30 mouse cellular contexts compared by ENCODE assay signal in the genomic region with DNA sequence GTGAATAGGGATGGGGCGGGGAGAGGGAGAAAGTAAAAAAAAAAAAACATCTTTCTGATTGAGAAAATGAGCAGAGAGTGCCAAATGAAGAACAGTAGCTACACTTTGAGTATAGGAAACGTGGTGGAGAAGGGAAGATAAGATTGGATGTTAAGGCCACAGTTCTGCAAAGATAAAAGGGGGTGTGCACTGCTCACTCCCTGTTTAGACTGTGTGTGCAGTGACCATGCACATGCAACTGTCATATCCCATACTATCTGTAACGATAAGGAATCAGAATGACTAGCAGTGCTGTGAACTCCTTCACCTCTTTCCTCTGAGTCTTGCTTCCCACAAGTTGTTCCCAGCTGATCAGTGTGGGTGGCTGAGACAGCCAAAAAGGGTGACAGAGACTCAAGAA. TPM values are rescaled to one million over a fixed set of nuclear protein-coding genes. Genes with fewer than 3 reads are reported as not detected.
"Had no signal": no experiment of that assay in that cellular context is flagged by ENCODE, and none has a peak within 500 bp of the region (broad histone marks: within the 10 kb centered on the region; RNA-seq: fewer than 3 reads in every experiment).

No protein-coding gene starts in this region.

- H3K36me3 ChIP-seq: limb, embryonic 10.5 days; limb, embryonic 13.5 days; lung, embryonic 15.5 days had no signal

- H3K27ac ChIP-seq: kidney, postnatal 0 days; layer of hippocampus, adult 2 months; limb, embryonic 10.5 days; limb, embryonic 13.5 days; lung, embryonic 15.5 days had no signal

- H3K27me3 ChIP-seq: limb, embryonic 13.5 days; lung, embryonic 15.5 days had no signal

- H3K9me3 ChIP-seq: limb, embryonic 10.5 days; limb, embryonic 13.5 days; lung, embryonic 15.5 days had no signal

- H3K4me3 ChIP-seq: layer of hippocampus, adult 2 months; limb, embryonic 10.5 days; limb, embryonic 13.5 days; lung, embryonic 15.5 days had no signal

- DNase-seq: kidney, adult 2 months; kidney, postnatal 25 days; layer of hippocampus, adult 9-11 months; lung, adult 18-20 months; lung, postnatal 10 days; lung, postnatal 36 days; midbrain, embryonic 14.5 days; thymus, adult 18-20 months; thymus, postnatal 14 days; thymus, postnatal 4 days had no signal

- H3K4me1 ChIP-seq: limb, embryonic 10.5 days; limb, embryonic 13.5 days; lung, embryonic 15.5 days had no signal

- ATAC-seq: intestine, postnatal 0 days had no signal

RNA-seq across cellular contexts. Expression of a gene that starts 17.8 kb away (rescaled TPM):
- total RNA-seq: layer of hippocampus, adult 2 months; layer of hippocampus, postnatal 25 days; left cerebral cortex, adult 18-20 months; left cerebral cortex, postnatal 25 days; liver, adult 2 months; midbrain, postnatal 0 days had no signal
- polyA plus RNA-seq: kidney, adult 2 months; kidney, embryonic 14.5 days; kidney, postnatal 0 days; large intestine, adult 2 months; limb, embryonic 10.5 days; limb, embryonic 13.5 days; liver, adult 2 months; lung, embryonic 15.5 days; midbrain, embryonic 11.5 days; midbrain, embryonic 14.5 days; midbrain, postnatal 0 days; neural tube, embryonic 11.5 days; neural tube, embryonic 14.5 days; small intestine, adult 2 months; spleen, adult 2 months; stomach, embryonic 16.5 days; testis, adult 2 months had no signal

RNA-seq across cellular contexts. Expression of a gene that starts 53.1 kb away (rescaled TPM):
- total RNA-seq: layer of hippocampus, adult 2 months; layer of hippocampus, postnatal 25 days; left cerebral cortex, adult 18-20 months; left cerebral cortex, postnatal 25 days; liver, adult 2 months; midbrain, postnatal 0 days had no signal
- polyA plus RNA-seq: large intestine, adult 2 months; liver, adult 2 months; small intestine, adult 2 months had no signal
